Comparison of ENCODE assay signal across 9 mouse cellular contexts in the genomic region with DNA sequence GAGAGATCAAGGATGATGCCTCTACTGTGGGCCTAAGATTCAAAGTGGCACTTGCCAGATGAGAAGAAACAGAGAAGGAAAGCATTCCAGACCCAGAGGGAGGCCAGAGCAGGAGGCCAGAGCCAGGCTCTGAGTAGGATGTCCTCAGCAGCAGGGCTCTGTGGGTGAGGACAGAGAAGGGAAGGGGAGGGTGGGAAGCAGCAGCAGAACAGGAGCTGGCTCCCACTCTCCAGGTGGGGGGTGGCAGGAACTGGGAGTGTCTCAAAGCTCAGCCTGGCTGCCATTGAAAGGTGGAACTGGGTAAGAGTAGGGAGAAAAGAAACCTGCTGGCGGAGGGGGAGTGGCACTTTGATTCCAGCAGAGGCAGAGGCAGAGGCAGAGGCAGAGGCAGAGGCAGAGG. TPM values are rescaled to one million over a fixed set of nuclear protein-coding genes. Genes with fewer than 3 reads are reported as not detected.
A peak's percentile ranks its signal among the peaks of the same experiment; 100 is the strongest.
DNase-seq lines count a peak whose midpoint lies in the region; ATAC-seq and TF ChIP-seq lines count a peak whose summit lies in the region.
"Had no signal": no experiment of that assay in that cellular context is flagged by ENCODE, and none has a peak within 500 bp of the region (broad histone marks: within the 10 kb centered on the region; RNA-seq: fewer than 3 reads in every experiment).

No protein-coding gene starts in this region.

- no peak for TF ChIP-seq POLR2A in olfactory bulb, adult 2 months (IDR thresholded peaks at IDR 0.05; ENCODE audit: insufficient read depth, low read depth, low read length)

- TF ChIP-seq CTCF in layer of hippocampus, adult 2 months (conservative IDR thresholded peaks at IDR 0.05) = no peak
- no peak for TF ChIP-seq CTCF in olfactory bulb, adult 2 months (IDR thresholded peaks at IDR 0.05; ENCODE audit: insufficient read depth, low read depth, low read length)

- no peaks in the 10 kb centered on the region for H3K9me3 ChIP-seq in embryonic facial prominence, embryonic 12.5 days
- H3K9me3 ChIP-seq in hindbrain, embryonic 12.5 days (replicated peaks) = no peaks in the 10 kb centered on the region
- H3K9me3 ChIP-seq: liver, embryonic 15.5 days had no signal

- peak overlapping the region; percentile 32; the same call in 1 of the 2 replicates for H3K27ac ChIP-seq in layer of hippocampus, adult 2 months
- peak overlapping the region; percentile 88 for H3K27ac ChIP-seq in embryonic facial prominence, embryonic 12.5 days
- H3K27ac ChIP-seq in hindbrain, embryonic 12.5 days = peak overlapping the region; percentile 75
- H3K27ac ChIP-seq in olfactory bulb, adult 2 months (ENCODE audit: insufficient read depth, low read depth, low read length) = peak overlapping the region; percentile 27
- H3K27ac ChIP-seq: liver, embryonic 15.5 days had no signal

- peaks cover 62% of the 10 kb centered on the region for H3K4me1 ChIP-seq in embryonic facial prominence, embryonic 12.5 days
- peaks cover 43% of the 10 kb centered on the region for H3K4me1 ChIP-seq in hindbrain, embryonic 12.5 days
- peaks cover 30% of the 10 kb centered on the region for H3K4me1 ChIP-seq in olfactory bulb, adult 2 months (ENCODE audit: control insufficient read depth, insufficient read depth, low read length)

- ATAC-seq in embryonic facial prominence, embryonic 12.5 days (ENCODE audit: insufficient number of reproducible peaks, insufficient read depth, low FRiP score, low TSS enrichment) = no peak
- no peak for ATAC-seq in hindbrain, embryonic 12.5 days (ENCODE audit: low FRiP score)

- no peak overlapping the region for H3K9ac ChIP-seq in embryonic facial prominence, embryonic 12.5 days
- no peak overlapping the region for H3K9ac ChIP-seq in hindbrain, embryonic 12.5 days
- H3K9ac ChIP-seq: liver, embryonic 15.5 days had no signal

- no peak overlapping the region for H3K4me2 ChIP-seq in embryonic facial prominence, embryonic 12.5 days (replicated peaks)
- no peak overlapping the region for H3K4me2 ChIP-seq in hindbrain, embryonic 12.5 days (replicated peaks)
- H3K4me2 ChIP-seq: liver, embryonic 15.5 days had no signal

- 83% methylated on average over 1 of the region's 1 CpGs for WGBS in embryonic facial prominence, embryonic 12.5 days
- WGBS in hindbrain, embryonic 12.5 days = 89% methylated on average over 1 of the region's 1 CpGs
- WGBS in olfactory bulb, adult 2 months = 85% methylated on average over 1 of the region's 1 CpGs

- no peaks in the 10 kb centered on the region for H3K36me3 ChIP-seq in embryonic facial prominence, embryonic 12.5 days
- H3K36me3 ChIP-seq in hindbrain, embryonic 12.5 days = no peaks in the 10 kb centered on the region
- H3K36me3 ChIP-seq: liver, embryonic 15.5 days had no signal

- no peaks in the 10 kb centered on the region for H3K27me3 ChIP-seq in embryonic facial prominence, embryonic 12.5 days
- H3K27me3 ChIP-seq in hindbrain, embryonic 12.5 days = no peaks in the 10 kb centered on the region

- DNase-seq in layer of hippocampus, adult 2 months (ENCODE audit: low spot score in 2 of 2) = no peak
- no peak for DNase-seq in layer of hippocampus, adult 18-20 months (ENCODE audit: low spot score in 2 of 2)
- no peak for DNase-seq in testis, postnatal 14 days (ENCODE audit: low spot score)
- no peak for DNase-seq in spleen, postnatal 4 days (ENCODE audit: low spot score in 2 of 2)
- DNase-seq: cerebellum, adult 11 months had no signal

- no peak overlapping the region for H3K4me3 ChIP-seq in layer of hippocampus, adult 2 months
- no peak overlapping the region for H3K4me3 ChIP-seq in embryonic facial prominence, embryonic 12.5 days
- no peak overlapping the region for H3K4me3 ChIP-seq in hindbrain, embryonic 12.5 days
- no peak overlapping the region for H3K4me3 ChIP-seq in olfactory bulb, adult 2 months (ENCODE audit: insufficient read depth, low read depth, low read length)
- H3K4me3 ChIP-seq: liver, embryonic 15.5 days had no signal

RNA-seq across cellular contexts. Expression of a gene that starts 46.1 kb away (rescaled TPM):
- 10 to 100 TPM; 26.5 to 28.1 TPM for total RNA-seq in layer of hippocampus, adult 2 months (2021)
- total RNA-seq in layer of hippocampus, adult 18-20 months (2021) = 10 to 100 TPM; 32.3 to 36.2 TPM
- polyA plus RNA-seq in embryonic facial prominence, embryonic 12.5 days (2016; fragmentation: Nextera tagmentation; extraction: Ambion mirVana) = 17.3 and 19.9 TPM in 2 replicates
- 16.5 and 17.7 TPM in 2 replicates for polyA plus RNA-seq in hindbrain, embryonic 12.5 days (2016; fragmentation: Nextera tagmentation; extraction: Ambion mirVana)
- polyA plus RNA-seq in olfactory bulb, adult 2 months (2012; ENCODE audit: insufficient read depth, insufficient read length, low replicate concordance, missing spikeins) = not detected in 2 replicates

Comparison
In these comparisons a context has a peak if more than half of its experiments do, and no peak if none do; other contexts are left out.
1. H3K27ac ChIP-seq: peak in every context shown above with its lines; median percentile 88 in embryonic facial prominence, embryonic 12.5 days; 75 in hindbrain, embryonic 12.5 days; 32 in layer of hippocampus, adult 2 months; 27 in olfactory bulb, adult 2 months.
2. RNA of a gene that starts 46.1 kb away (polyA plus RNA-seq): 17.3 to 19.9 TPM in embryonic facial prominence, embryonic 12.5 days and 16.5 to 17.7 TPM in hindbrain, embryonic 12.5 days; not detected in olfactory bulb, adult 2 months; every median in the first group is over 10 times any median in the second.